Mouse (Mus musculus): ENCODE measurements around the gene Kpna2.
"Not testable (repeated sequence)": the region's sequence is repeated elsewhere in the genome, so short reads cannot be mapped to it uniquely, and the experiment has no call there.

The Kpna2 gene

GRCm38 (mm10) chr11:107017339-107017886 is 18.1 kb upstream of the Kpna2 start:
- DNase-seq: no peak

- no peak for DNase-seq
Observed at GRCm38 (mm10) chr11:107016893-107017292, 17.6 kb upstream of the Kpna2 start.

GRCm38 (mm10) chr11:107015535-107016187 is 16.3 kb upstream of the Kpna2 start:
- DNase-seq: not testable (repeated sequence)

- peak in 1 of 2 experiments; percentile 44 for DNase-seq
Observed at GRCm38 (mm10) chr11:107014597-107015309, 15.4 kb upstream of the Kpna2 start.

GRCm38 (mm10) chr11:107014020-107014585 is 14.8 kb upstream of the Kpna2 start:
- no peak for DNase-seq

- peak; percentile 97 to 100 for DNase-seq
Observed at GRCm38 (mm10) chr11:107012324-107013017, 13.1 kb upstream of the Kpna2 start.

- no peak for DNase-seq
Observed at GRCm38 (mm10) chr11:107011669-107012323, 12.5 kb upstream of the Kpna2 start.

GRCm38 (mm10) chr11:107011171-107011570 is 11.8 kb upstream of the Kpna2 start:
- DNase-seq: no peak

GRCm38 (mm10) chr11:107010447-107010846 is 11.1 kb upstream of the Kpna2 start:
- DNase-seq: no peak

GRCm38 (mm10) chr11:107005538-107005937 is 6.2 kb upstream of the Kpna2 start:
- no peak for DNase-seq

- no peak for DNase-seq
Observed at GRCm38 (mm10) chr11:107001760-107002675, 2.7 kb upstream of the Kpna2 start.

GRCm38 (mm10) chr11:106999949-107000513 is 690 bp upstream of the Kpna2 start:
- DNase-seq: no peak

- peak; percentile 19 to 24 for DNase-seq
Observed at GRCm38 (mm10) chr11:106998651-106999150, 640 bp downstream of the Kpna2 start.

- no peak for DNase-seq
Observed at GRCm38 (mm10) chr11:106997976-106998375, 1.4 kb downstream of the Kpna2 start.

- DNase-seq: not testable (repeated sequence)
Observed at GRCm38 (mm10) chr11:106996492-106996891, 2.8 kb downstream of the Kpna2 start.

GRCm38 (mm10) chr11:106994246-106995085 is 4.9 kb downstream of the Kpna2 start:
- DNase-seq: no peak

- no peak for DNase-seq
Observed at GRCm38 (mm10) chr11:106987384-106987783, 12.0 kb downstream of the Kpna2 start.

GRCm38 (mm10) chr11:106985979-106986604 is 13.2 kb downstream of the Kpna2 start:
- not testable (repeated sequence) for DNase-seq

GRCm38 (mm10) chr11:106982351-106982750 is 17.0 kb downstream of the Kpna2 start:
- DNase-seq: no peak
